Mouse (Mus musculus): ENCODE results near the gene Unc13b.

- TF ChIP-seq CTCF (IDR thresholded peaks at IDR 0.05; ENCODE audit: borderline replicate concordance, extremely low read depth, insufficient read depth, insufficient read length) = no peak
- no peak for TF ChIP-seq POLR2A (IDR thresholded peaks at IDR 0.05; ENCODE audit: borderline replicate concordance, extremely low read depth, insufficient read depth, insufficient read length, poor library complexity, severe bottlenecking)
These were observed 83.9 kb downstream of the Unc13b start for GRCm38 (mm10) chr4:43142610-43143009.

Data from brain, embryonic 14.5 days (tissue).